Mouse (Mus musculus): Measurements from ENCODE around the gene Cav1. TPM values are rescaled to one million over a fixed set of nuclear protein-coding genes. Genes with fewer than 3 reads are reported as not detected.
A peak's percentile ranks its signal among the peaks of the same experiment; 100 is the strongest.

The Cav1 gene
- polyA plus RNA-seq, 1 experiment from 2014 or later, result 313 TPM

DNA sequence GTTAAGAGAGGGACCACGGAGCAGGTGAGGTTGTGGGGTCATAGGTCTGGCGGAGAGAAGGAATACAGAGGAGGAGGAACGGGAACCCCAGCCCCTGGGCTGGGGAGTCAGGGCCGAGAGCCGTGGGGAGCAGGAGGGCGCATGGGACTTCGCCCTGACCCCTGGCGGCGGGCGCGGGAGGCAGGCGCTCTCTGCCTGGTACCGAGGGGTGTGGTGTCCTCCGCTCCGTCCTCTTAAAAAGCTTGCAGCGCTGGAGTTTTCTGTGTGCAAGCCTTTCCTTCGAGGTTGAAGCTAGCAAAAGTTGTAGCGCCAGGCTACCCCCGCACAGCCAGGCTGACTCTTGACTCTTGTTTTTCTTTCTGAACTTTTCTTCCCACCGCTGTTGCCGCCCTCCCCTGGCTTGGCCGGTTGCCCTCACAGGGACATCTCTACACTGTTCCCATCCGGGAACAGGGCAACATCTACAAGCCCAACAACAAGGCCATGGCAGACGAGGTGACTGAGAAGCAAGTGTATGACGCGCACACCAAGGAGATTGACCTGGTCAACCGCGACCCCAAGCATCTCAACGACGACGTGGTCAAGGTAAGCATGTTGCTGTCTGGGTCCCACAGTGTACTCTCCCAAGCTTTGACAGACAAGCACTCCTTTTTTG, 1.5 kb downstream of the Cav1 start:
- Histone ChIP-seq H3K4me3 (ENCODE audit: control insufficient read depth in 1 of 2, insufficient read depth in 1 of 2, low read depth in 1 of 2, low read length in 2 of 2) (peak overlapping the region; percentile 64), H3K36me3 (ENCODE audit: control insufficient read depth, insufficient read depth, low read length) (no peaks in the 10 kb centered on the region), H3K27me3 (ENCODE audit: control insufficient read depth, insufficient read depth, low read length) (no peaks in the 10 kb centered on the region), H3K9ac (ENCODE audit: low read length) (peak overlapping the region; percentile 78), H3K4me1 (ENCODE audit: control insufficient read depth in 2 of 2, insufficient read depth in 2 of 2, low read length in 2 of 2) (peaks cover 2 to 5% of the 10 kb centered on the region in 2 experiments; a peak in 2 of 4 replicates), H3K27ac (replicated peaks in 1 of 2; ENCODE audit: control insufficient read depth in 1 of 2, insufficient read depth in 1 of 2, low read depth in 2 of 2, low read length in 2 of 2) (peak overlapping the region in 1 of 2 experiments; percentile 85; a peak in 2 of 4 replicates), H3K9me3 (ENCODE audit: control insufficient read depth, low read length) (no peaks in the 10 kb centered on the region), H3K4me2 (ENCODE audit: low read length) (peak overlapping the region; percentile 96)
- peak; percentile 82 for ATAC-seq (ENCODE audit: insufficient number of reproducible peaks, insufficient read depth, low FRiP score, low read depth)
- 2% methylated on average over 31 of the region's 31 CpGs for WGBS

DNA sequence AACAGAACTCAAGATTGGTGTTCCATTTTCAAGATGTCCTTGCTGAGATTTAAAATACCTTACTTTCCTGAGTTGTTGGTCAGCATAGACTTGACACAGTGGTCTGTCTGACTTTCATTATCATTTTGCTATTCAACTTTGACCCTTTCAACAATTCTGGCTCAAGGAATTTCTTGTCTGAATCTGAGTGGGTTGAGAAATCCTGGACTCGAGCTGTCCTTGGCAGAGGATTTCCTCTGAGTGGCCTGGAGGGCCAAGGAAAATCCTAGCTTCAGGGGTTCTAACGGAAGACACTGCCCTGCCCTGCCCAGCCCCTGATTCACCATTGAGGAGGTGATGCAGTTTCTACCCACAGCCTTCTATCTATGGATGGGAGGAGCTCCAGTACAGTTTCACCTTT, 2.5 kb downstream of the Cav1 start:
- H3K27ac ChIP-seq (replicated peaks in 1 of 2; ENCODE audit: control insufficient read depth in 1 of 2, insufficient read depth in 1 of 2, low read depth in 2 of 2, low read length in 2 of 2), result peak overlapping the region in 1 of 2 experiments; percentile 12; a peak in 1 of 4 replicates
- peaks cover 2 to 5% of the 10 kb centered on the region in 2 experiments; a peak in 2 of 4 replicates for H3K4me1 ChIP-seq (ENCODE audit: control insufficient read depth in 2 of 2, insufficient read depth in 2 of 2, low read length in 2 of 2)
- peak overlapping the region; percentile 78; the same call in 1 of the 2 replicates for H3K9ac ChIP-seq (ENCODE audit: low read length)
- WGBS, result 30% methylated on average over 2 of the region's 2 CpGs
- ATAC-seq (ENCODE audit: insufficient number of reproducible peaks, insufficient read depth, low FRiP score, low read depth), result no peak
- peak overlapping the region; percentile 96 for H3K4me2 ChIP-seq (ENCODE audit: low read length)
- H3K36me3 ChIP-seq (ENCODE audit: control insufficient read depth, insufficient read depth, low read length), result no peaks in the 10 kb centered on the region
- H3K9me3 ChIP-seq (ENCODE audit: control insufficient read depth, low read length), result no peaks in the 10 kb centered on the region
- H3K4me3 ChIP-seq (ENCODE audit: control insufficient read depth in 1 of 2, insufficient read depth in 1 of 2, low read depth in 1 of 2, low read length in 2 of 2), result peak overlapping the region; percentile 22 to 64
- H3K27me3 ChIP-seq (ENCODE audit: control insufficient read depth, insufficient read depth, low read length), result no peaks in the 10 kb centered on the region

DNA sequence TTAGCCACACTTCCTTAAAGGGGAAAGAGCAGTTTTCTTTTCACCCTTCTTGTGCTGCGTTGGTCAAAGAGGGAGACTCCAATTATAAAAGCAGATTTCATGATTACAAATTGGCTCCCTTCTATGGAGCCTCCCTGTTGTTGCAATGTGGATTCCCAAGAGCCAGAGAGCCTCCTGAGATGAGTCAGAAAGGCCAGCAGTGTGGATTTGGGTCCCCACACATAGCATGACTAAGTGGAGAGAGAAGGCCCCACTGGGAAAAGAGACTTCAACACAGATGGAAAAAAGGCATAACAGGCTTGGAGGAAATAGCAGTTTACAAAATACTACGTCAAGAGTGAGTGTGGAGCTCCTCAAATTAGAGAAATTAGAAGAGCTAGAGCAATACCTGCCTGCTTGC, 3.1 kb downstream of the Cav1 start:
- WGBS, result 69% methylated on average over 2 of the region's 2 CpGs
- no peaks in the 10 kb centered on the region for H3K27me3 ChIP-seq (ENCODE audit: control insufficient read depth, insufficient read depth, low read length)
- peak overlapping the region; percentile 96 for H3K4me2 ChIP-seq (ENCODE audit: low read length)
- H3K27ac ChIP-seq (replicated peaks in 1 of 2; ENCODE audit: control insufficient read depth in 1 of 2, insufficient read depth in 1 of 2, low read depth in 2 of 2, low read length in 2 of 2), result no peak overlapping the region
- no peaks in the 10 kb centered on the region for H3K36me3 ChIP-seq (ENCODE audit: control insufficient read depth, insufficient read depth, low read length)
- H3K4me3 ChIP-seq (ENCODE audit: control insufficient read depth in 1 of 2, insufficient read depth in 1 of 2, low read depth in 1 of 2, low read length in 2 of 2), result peak overlapping the region; percentile 4 to 64; a peak in 2 of 4 replicates
- peak overlapping the region; percentile 78 for H3K9ac ChIP-seq (ENCODE audit: low read length)
- peaks cover 2 to 5% of the 10 kb centered on the region in 2 experiments; a peak in 2 of 4 replicates for H3K4me1 ChIP-seq (ENCODE audit: control insufficient read depth in 2 of 2, insufficient read depth in 2 of 2, low read length in 2 of 2)
- no peaks in the 10 kb centered on the region for H3K9me3 ChIP-seq (ENCODE audit: control insufficient read depth, low read length)
- no peak for ATAC-seq (ENCODE audit: insufficient number of reproducible peaks, insufficient read depth, low FRiP score, low read depth)

DNA sequence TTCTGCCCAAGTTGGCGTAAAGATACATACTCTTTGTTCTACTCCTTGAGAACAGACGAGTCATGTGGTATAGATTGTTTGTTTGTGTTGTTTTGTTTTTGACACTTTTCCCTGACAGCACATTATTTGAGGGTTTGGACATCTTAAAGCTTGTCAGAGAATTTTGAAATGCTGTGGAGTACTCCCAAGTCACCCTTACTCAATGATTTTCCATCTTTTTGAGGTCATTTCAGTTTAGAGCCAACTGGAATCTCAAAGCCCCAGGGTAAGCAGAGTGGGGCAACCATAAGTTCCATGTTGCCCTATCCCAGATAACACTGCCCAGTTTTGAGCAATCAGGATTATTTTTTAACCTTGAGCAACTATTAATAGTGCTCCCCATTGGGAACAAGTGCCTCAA, 8.1 kb downstream of the Cav1 start:
- Histone ChIP-seq H3K27me3 (ENCODE audit: control insufficient read depth, insufficient read depth, low read length) (no peaks in the 10 kb centered on the region), H3K27ac (replicated peaks in 1 of 2; ENCODE audit: control insufficient read depth in 1 of 2, insufficient read depth in 1 of 2, low read depth in 2 of 2, low read length in 2 of 2) (no peak overlapping the region), H3K4me1 (ENCODE audit: control insufficient read depth in 2 of 2, insufficient read depth in 2 of 2, low read length in 2 of 2) (peaks cover 7 to 14% of the 10 kb centered on the region in 2 experiments), H3K9me3 (ENCODE audit: control insufficient read depth, low read length) (no peaks in the 10 kb centered on the region), H3K9ac (ENCODE audit: low read length) (no peak overlapping the region), H3K4me2 (ENCODE audit: low read length) (no peak overlapping the region), H3K4me3 (ENCODE audit: control insufficient read depth in 1 of 2, insufficient read depth in 1 of 2, low read depth in 1 of 2, low read length in 2 of 2) (no peak overlapping the region), H3K36me3 (ENCODE audit: control insufficient read depth, insufficient read depth, low read length) (no peaks in the 10 kb centered on the region)
- 81% methylated on average over 2 of the region's 2 CpGs for WGBS
- no peak for ATAC-seq (ENCODE audit: insufficient number of reproducible peaks, insufficient read depth, low FRiP score, low read depth)

DNA sequence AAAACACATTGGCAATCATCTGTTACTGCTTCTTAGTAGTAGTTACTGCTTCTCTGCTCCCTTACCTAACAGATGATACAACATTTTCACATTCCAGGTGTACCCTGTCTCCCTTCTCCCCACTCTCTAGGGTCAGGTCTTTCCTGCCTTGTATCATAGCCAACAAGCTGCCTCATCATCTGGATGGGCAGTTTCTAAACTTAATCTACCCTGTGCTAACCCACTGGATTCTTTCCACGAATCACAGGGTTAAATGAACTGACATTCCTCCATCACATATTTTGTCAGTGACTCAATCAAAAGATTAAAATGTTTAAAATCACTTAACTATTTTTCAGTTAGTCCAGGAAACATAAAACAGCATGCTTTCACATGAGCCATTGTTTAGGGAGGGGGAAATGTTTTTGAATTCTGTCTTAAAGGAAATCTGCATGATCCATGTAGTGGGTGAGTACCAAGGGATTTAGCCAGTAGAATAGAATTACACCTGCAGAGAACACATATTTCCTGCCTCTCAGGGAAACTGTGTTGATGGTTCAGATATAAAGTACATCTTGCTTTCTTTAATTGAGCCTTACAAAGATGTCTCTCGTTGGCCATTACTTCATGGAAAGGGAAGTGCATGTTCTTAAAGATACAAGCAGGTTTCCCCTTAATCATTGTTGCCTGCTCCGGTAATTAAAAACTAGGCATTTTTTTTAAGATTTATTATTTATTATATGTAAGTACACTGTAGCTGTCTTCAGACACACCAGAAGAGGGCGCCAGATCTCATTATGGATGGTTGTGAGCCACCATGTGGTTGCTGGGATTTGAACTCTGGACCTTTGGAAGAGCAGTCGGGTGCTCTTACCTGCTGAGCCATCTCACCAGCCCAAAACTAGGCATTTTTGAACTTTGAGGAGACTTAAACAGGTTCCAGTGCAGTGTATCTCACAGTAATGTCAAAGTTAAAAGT, 8.8 kb downstream of the Cav1 start:
- H3K27me3 ChIP-seq (ENCODE audit: control insufficient read depth, insufficient read depth, low read length), result no peaks in the 10 kb centered on the region
- H3K27ac ChIP-seq (replicated peaks in 1 of 2; ENCODE audit: control insufficient read depth in 1 of 2, insufficient read depth in 1 of 2, low read depth in 2 of 2, low read length in 2 of 2), result no peak overlapping the region
- H3K4me3 ChIP-seq (ENCODE audit: control insufficient read depth in 1 of 2, insufficient read depth in 1 of 2, low read depth in 1 of 2, low read length in 2 of 2), result no peak overlapping the region
- H3K36me3 ChIP-seq (ENCODE audit: control insufficient read depth, insufficient read depth, low read length), result no peaks in the 10 kb centered on the region
- no peak overlapping the region for H3K4me2 ChIP-seq (ENCODE audit: low read length)
- no peaks in the 10 kb centered on the region for H3K9me3 ChIP-seq (ENCODE audit: control insufficient read depth, low read length)
- peaks cover 7 to 14% of the 10 kb centered on the region in 2 experiments for H3K4me1 ChIP-seq (ENCODE audit: control insufficient read depth in 2 of 2, insufficient read depth in 2 of 2, low read length in 2 of 2)
- 76% methylated on average over 5 of the region's 5 CpGs for WGBS
- ATAC-seq (ENCODE audit: insufficient number of reproducible peaks, insufficient read depth, low FRiP score, low read depth), result no peak
- H3K9ac ChIP-seq (ENCODE audit: low read length), result no peak overlapping the region

DNA sequence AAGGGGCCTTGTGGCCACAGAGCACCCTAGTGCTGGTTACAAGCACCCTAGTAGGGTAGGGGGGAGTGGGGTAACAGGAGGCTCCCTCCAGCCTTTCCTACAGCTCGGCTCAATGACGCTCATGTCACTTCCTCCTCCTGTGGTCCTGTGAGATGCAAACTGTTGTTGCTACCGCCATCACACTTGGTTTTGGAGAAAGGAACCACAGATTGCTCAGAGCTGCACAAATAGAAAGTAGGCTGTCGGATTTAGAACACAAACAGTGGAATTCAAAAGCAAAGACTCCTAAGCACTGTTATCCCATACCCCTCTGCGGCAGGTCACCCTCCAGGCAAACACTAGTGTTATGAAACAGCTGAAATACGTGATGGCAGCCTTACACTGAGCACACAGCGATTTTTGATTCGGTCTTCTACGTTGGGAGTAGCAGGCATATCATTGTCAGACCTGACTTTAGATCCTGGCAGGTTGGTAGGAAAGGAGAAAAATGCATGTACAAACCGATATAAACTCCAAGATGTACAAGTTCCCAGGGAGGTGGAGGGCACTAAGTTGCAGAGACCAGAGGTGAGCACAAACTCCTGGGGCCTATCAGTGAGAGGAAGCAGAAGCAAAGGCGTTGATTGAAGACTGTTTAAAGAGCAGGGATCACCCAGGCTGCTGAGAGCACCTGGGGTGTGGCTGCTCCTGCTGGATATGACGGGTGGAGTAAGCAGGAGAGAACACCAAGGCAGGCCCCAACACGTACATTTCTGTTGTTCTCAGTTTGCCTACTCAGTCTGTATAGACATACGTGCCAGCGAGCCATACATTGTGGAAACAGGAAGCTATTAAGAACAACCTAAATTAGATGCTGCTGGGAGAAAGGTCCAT, 10.4 kb downstream of the Cav1 start:
- Histone ChIP-seq H3K4me2 (ENCODE audit: low read length) (no peak overlapping the region), H3K27me3 (ENCODE audit: control insufficient read depth, insufficient read depth, low read length) (no peaks in the 10 kb centered on the region), H3K4me1 (ENCODE audit: control insufficient read depth in 2 of 2, insufficient read depth in 2 of 2, low read length in 2 of 2) (peaks cover 7 to 14% of the 10 kb centered on the region in 2 experiments), H3K4me3 (ENCODE audit: control insufficient read depth in 1 of 2, insufficient read depth in 1 of 2, low read depth in 1 of 2, low read length in 2 of 2) (no peak overlapping the region), H3K36me3 (ENCODE audit: control insufficient read depth, insufficient read depth, low read length) (0 out of 2 replicates have a peak, but pooled peaks cover 4% of the 10 kb centered on the region), H3K9ac (ENCODE audit: low read length) (no peak overlapping the region), H3K27ac (replicated peaks in 1 of 2; ENCODE audit: control insufficient read depth in 1 of 2, insufficient read depth in 1 of 2, low read depth in 2 of 2, low read length in 2 of 2) (peak overlapping the region; percentile 53 to 58; a peak in 3 of 4 replicates), H3K9me3 (ENCODE audit: control insufficient read depth, low read length) (no peaks in the 10 kb centered on the region)
- 60% methylated on average over 15 of the region's 15 CpGs for WGBS
- no peak for ATAC-seq (ENCODE audit: insufficient number of reproducible peaks, insufficient read depth, low FRiP score, low read depth)

DNA sequence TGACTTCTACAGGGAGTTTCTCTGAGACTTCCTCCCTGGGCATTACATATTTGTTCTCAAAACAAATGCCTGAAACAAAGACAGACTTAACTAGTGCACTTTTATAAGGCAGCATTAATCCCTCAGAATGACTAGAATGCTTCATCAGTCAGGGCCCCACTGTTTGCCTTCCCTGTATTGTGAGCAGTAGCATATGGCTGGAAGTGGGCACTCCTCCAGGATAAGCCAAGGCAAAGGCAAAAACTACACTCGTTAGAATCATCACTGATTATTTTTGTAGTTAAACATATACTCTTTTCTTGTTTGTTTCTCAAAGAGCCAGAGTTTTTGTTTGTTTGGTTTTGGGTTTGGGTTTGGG, 11.0 kb downstream of the Cav1 start:
- Histone ChIP-seq H3K9me3 (ENCODE audit: control insufficient read depth, low read length) (no peaks in the 10 kb centered on the region), H3K4me2 (ENCODE audit: low read length) (no peak overlapping the region), H3K36me3 (ENCODE audit: control insufficient read depth, insufficient read depth, low read length) (0 out of 2 replicates have a peak, but pooled peaks cover 4% of the 10 kb centered on the region), H3K27ac (replicated peaks in 1 of 2; ENCODE audit: control insufficient read depth in 1 of 2, insufficient read depth in 1 of 2, low read depth in 2 of 2, low read length in 2 of 2) (peak overlapping the region; percentile 10 to 20; a peak in 2 of 4 replicates), H3K4me1 (ENCODE audit: control insufficient read depth in 2 of 2, insufficient read depth in 2 of 2, low read length in 2 of 2) (peaks cover 7 to 14% of the 10 kb centered on the region in 2 experiments), H3K4me3 (ENCODE audit: control insufficient read depth in 1 of 2, insufficient read depth in 1 of 2, low read depth in 1 of 2, low read length in 2 of 2) (no peak overlapping the region), H3K9ac (ENCODE audit: low read length) (no peak overlapping the region), H3K27me3 (ENCODE audit: control insufficient read depth, insufficient read depth, low read length) (no peaks in the 10 kb centered on the region)
- no peak for ATAC-seq (ENCODE audit: insufficient number of reproducible peaks, insufficient read depth, low FRiP score, low read depth)
- 41% methylated on average over 1 of the region's 1 CpGs for WGBS
